Mouse (Mus musculus): Measurements from ENCODE around the gene Gja8. TPM values are rescaled to one million over a fixed set of nuclear protein-coding genes. Genes with fewer than 3 reads are reported as not detected.

Gja8 gene
- polyA plus RNA-seq (2015; fragmentation: Nextera tagmentation; extraction: Ambion mirVana): not detected in 2 replicates

- no peak within 1 kb of the TSS for H3K4me2 ChIP-seq
- H3K4me3 ChIP-seq: no peak within 1 kb of the TSS
These were observed at the start of gene Gja8 for GRCm38 (mm10) chr3:96925920-96926319. TSS of gene Gja8 (minus strand) at chr3:96926020.

GRCm38 (mm10) chr3:96974467-96974866 lies 48.6 kb upstream of the Gja8 start:
- Histone ChIP-seq H3K27me3 (replicated peaks) (peaks cover 9% of the 10 kb centered on the region), H3K4me3 (no peak overlapping the region), H3K9me3 (no peaks in the 10 kb centered on the region), H3K27ac (replicated peaks) (no peak overlapping the region), H3K36me3 (no peaks in the 10 kb centered on the region), H3K4me2 (no peak overlapping the region), H3K4me1 (peaks cover 57% of the 10 kb centered on the region), H3K9ac (no peak overlapping the region)
- no peak for ATAC-seq (ENCODE audit: extremely low read depth, insufficient number of reproducible peaks, low FRiP score, low TSS enrichment)
- WGBS: 79% methylated on average over 7 of the region's 7 CpGs

More at GRCm38 (mm10) chr3:96925920-96926319, at the start of gene Gja8:
- Histone ChIP-seq H3K27ac (replicated peaks) (no peak within 1 kb of the TSS), H3K36me3 (no peaks in the 10 kb centered on the region), H3K4me1 (peaks cover 6% of the 10 kb centered on the region), H3K9me3 (no peaks in the 10 kb centered on the region), H3K27me3 (replicated peaks) (no peaks in the 10 kb centered on the region), H3K9ac (no peak within 1 kb of the TSS)
- WGBS: 60% methylated on average over 6 of the region's 6 CpGs
- ATAC-seq (ENCODE audit: extremely low read depth, insufficient number of reproducible peaks, low FRiP score, low TSS enrichment): no peak

GRCm38 (mm10) chr3:96970986-96971385 lies 45.2 kb upstream of the Gja8 start:
- H3K36me3 ChIP-seq: no peaks in the 10 kb centered on the region
- peak; percentile 46; the same call in 1 of the 2 replicates for ATAC-seq (ENCODE audit: extremely low read depth, insufficient number of reproducible peaks, low FRiP score, low TSS enrichment)
- H3K4me1 ChIP-seq: peaks cover 43% of the 10 kb centered on the region
- H3K27me3 ChIP-seq (replicated peaks): peaks cover 3% of the 10 kb centered on the region
- H3K9me3 ChIP-seq: no peaks in the 10 kb centered on the region
- 5% methylated on average over 7 of the region's 7 CpGs for WGBS
- H3K9ac ChIP-seq: peak overlapping the region; percentile 35; the same call in 1 of the 2 replicates
- no peak overlapping the region for H3K4me3 ChIP-seq
- peak overlapping the region; percentile 20; the same call in 1 of the 2 replicates for H3K4me2 ChIP-seq
- peak overlapping the region; percentile 91 for H3K27ac ChIP-seq (replicated peaks)

- no peaks in the 10 kb centered on the region for H3K9me3 ChIP-seq
- no peak for ATAC-seq (ENCODE audit: extremely low read depth, insufficient number of reproducible peaks, low FRiP score, low TSS enrichment)
- peaks cover 20% of the 10 kb centered on the region for H3K4me1 ChIP-seq
- no peak overlapping the region for H3K27ac ChIP-seq (replicated peaks)
- H3K9ac ChIP-seq: no peak overlapping the region
- 65% methylated on average over 12 of the region's 12 CpGs for WGBS
- no peak overlapping the region for H3K4me3 ChIP-seq
- H3K36me3 ChIP-seq: no peaks in the 10 kb centered on the region
- H3K4me2 ChIP-seq: no peak overlapping the region
- H3K27me3 ChIP-seq (replicated peaks): no peaks in the 10 kb centered on the region
These were observed 37.5 kb upstream of the Gja8 start for GRCm38 (mm10) chr3:96963088-96964034.

GRCm38 (mm10) chr3:96960597-96960996 lies 34.8 kb upstream of the Gja8 start:
- H3K9ac ChIP-seq: peak overlapping the region; percentile 52; the same call in 1 of the 2 replicates
- no peak for ATAC-seq (ENCODE audit: extremely low read depth, insufficient number of reproducible peaks, low FRiP score, low TSS enrichment)
- no peak overlapping the region for H3K4me3 ChIP-seq
- peaks cover 20% of the 10 kb centered on the region for H3K4me1 ChIP-seq
- H3K4me2 ChIP-seq: peak overlapping the region; percentile 57
- H3K27ac ChIP-seq (replicated peaks): peak overlapping the region; percentile 61
- 12% methylated on average over 8 of the region's 8 CpGs for WGBS
- H3K27me3 ChIP-seq (replicated peaks): no peaks in the 10 kb centered on the region
- no peaks in the 10 kb centered on the region for H3K36me3 ChIP-seq
- H3K9me3 ChIP-seq: no peaks in the 10 kb centered on the region

- peak overlapping the region; percentile 1; the same call in 1 of the 2 replicates for H3K4me3 ChIP-seq
- no peaks in the 10 kb centered on the region for H3K9me3 ChIP-seq
- no peaks in the 10 kb centered on the region for H3K27me3 ChIP-seq (replicated peaks)
- peak overlapping the region; percentile 53 for H3K4me2 ChIP-seq
- peaks cover 20% of the 10 kb centered on the region for H3K4me1 ChIP-seq
- H3K9ac ChIP-seq: peak overlapping the region; percentile 44; the same call in 1 of the 2 replicates
- peak overlapping the region; percentile 77 for H3K27ac ChIP-seq (replicated peaks)
- no peaks in the 10 kb centered on the region for H3K36me3 ChIP-seq
- ATAC-seq (ENCODE audit: extremely low read depth, insufficient number of reproducible peaks, low FRiP score, low TSS enrichment): peak; percentile 71
- 27% methylated on average over 14 of the region's 14 CpGs for WGBS
These were observed 27.8 kb upstream of the Gja8 start for GRCm38 (mm10) chr3:96953489-96954233.

- peaks cover 6% of the 10 kb centered on the region for H3K27me3 ChIP-seq (replicated peaks)
- 80% methylated on average over 2 of the region's 2 CpGs for WGBS
These were observed 16.9 kb upstream of the Gja8 start for GRCm38 (mm10) chr3:96942706-96943105.

GRCm38 (mm10) chr3:96938738-96939137 lies 12.9 kb upstream of the Gja8 start:
- no peak overlapping the region for H3K27ac ChIP-seq (replicated peaks)
- H3K9ac ChIP-seq: no peak overlapping the region
- WGBS: 6% methylated on average over 11 of the region's 11 CpGs
- ATAC-seq (ENCODE audit: extremely low read depth, insufficient number of reproducible peaks, low FRiP score, low TSS enrichment): 0 out of 2 replicates have a peak, but pooled peaks have one; percentile 45
- peak overlapping the region; percentile 23; the same call in 1 of the 2 replicates for H3K4me3 ChIP-seq
- no peaks in the 10 kb centered on the region for H3K36me3 ChIP-seq
- H3K4me2 ChIP-seq: peak overlapping the region; percentile 54
- H3K9me3 ChIP-seq: peaks cover 9% of the 10 kb centered on the region; the same call in 1 of the 2 replicates
- H3K4me1 ChIP-seq: peaks cover 12% of the 10 kb centered on the region; the same call in 1 of the 2 replicates
- peaks cover 36% of the 10 kb centered on the region for H3K27me3 ChIP-seq (replicated peaks)

More at GRCm38 (mm10) chr3:96942706-96943105, 16.9 kb upstream of the Gja8 start:
- peaks cover 9% of the 10 kb centered on the region; the same call in 1 of the 2 replicates for H3K9me3 ChIP-seq
- no peak for ATAC-seq (ENCODE audit: extremely low read depth, insufficient number of reproducible peaks, low FRiP score, low TSS enrichment)
- no peak overlapping the region for H3K4me2 ChIP-seq
- H3K9ac ChIP-seq: no peak overlapping the region
- H3K4me1 ChIP-seq: peaks cover 12% of the 10 kb centered on the region; the same call in 1 of the 2 replicates
- no peak overlapping the region for H3K4me3 ChIP-seq
- H3K27ac ChIP-seq (replicated peaks): no peak overlapping the region
- H3K36me3 ChIP-seq: no peaks in the 10 kb centered on the region

- Histone ChIP-seq H3K4me2 (no peak overlapping the region), H3K36me3 (no peaks in the 10 kb centered on the region), H3K27me3 (replicated peaks) (peaks cover 42% of the 10 kb centered on the region), H3K4me1 (peaks cover 12% of the 10 kb centered on the region; the same call in 1 of the 2 replicates), H3K4me3 (no peak overlapping the region), H3K9ac (0 out of 2 replicates have a peak overlapping the region, but pooled peaks have one; percentile 6), H3K27ac (replicated peaks) (no peak overlapping the region), H3K9me3 (no peaks in the 10 kb centered on the region)
- no peak for ATAC-seq (ENCODE audit: extremely low read depth, insufficient number of reproducible peaks, low FRiP score, low TSS enrichment)
- 39% methylated on average over 5 of the region's 5 CpGs for WGBS
These were observed 11.8 kb upstream of the Gja8 start for GRCm38 (mm10) chr3:96937606-96938005.

GRCm38 (mm10) chr3:96936241-96936640 lies 10.4 kb upstream of the Gja8 start:
- no peak for ATAC-seq (ENCODE audit: extremely low read depth, insufficient number of reproducible peaks, low FRiP score, low TSS enrichment)
- no peaks in the 10 kb centered on the region for H3K9me3 ChIP-seq

GRCm38 (mm10) chr3:96931261-96931681 lies 5.5 kb upstream of the Gja8 start:
- Histone ChIP-seq H3K27me3 (replicated peaks) (peaks cover 30% of the 10 kb centered on the region), H3K36me3 (no peaks in the 10 kb centered on the region), H3K4me3 (no peak overlapping the region), H3K4me2 (peak overlapping the region; percentile 29), H3K9me3 (no peaks in the 10 kb centered on the region), H3K27ac (replicated peaks) (peak overlapping the region; percentile 25; the same call in 1 of the 2 replicates), H3K9ac (no peak overlapping the region; the same call in 1 of the 2 replicates), H3K4me1 (peaks cover 13% of the 10 kb centered on the region)
- no peak for ATAC-seq (ENCODE audit: extremely low read depth, insufficient number of reproducible peaks, low FRiP score, low TSS enrichment)
- 30% methylated on average over 5 of the region's 5 CpGs for WGBS

More at GRCm38 (mm10) chr3:96936241-96936640, 10.4 kb upstream of the Gja8 start:
- Histone ChIP-seq H3K27me3 (replicated peaks) (peaks cover 44% of the 10 kb centered on the region), H3K27ac (replicated peaks) (no peak overlapping the region), H3K4me2 (no peak overlapping the region), H3K9ac (no peak overlapping the region), H3K4me3 (no peak overlapping the region), H3K4me1 (peaks cover 15% of the 10 kb centered on the region), H3K36me3 (no peaks in the 10 kb centered on the region)
- 7% methylated on average over 6 of the region's 6 CpGs for WGBS
